Mouse (Mus musculus) CH12.LX (cell line): ENCODE measurements around the gene Rph3al.

ENCODE experiments used
- CHD1 ChIP-seq: IDR thresholded peaks from 2 replicates; pipeline ENCODE4 v1.6.1; 2012; ENCODE audit warnings: low read depth, low read length, improper control_type of control experiment, inconsistent platforms
- CHD2 ChIP-seq: IDR thresholded peaks from 2 replicates; pipeline ENCODE4 v1.6.1; 2011; ENCODE audit warnings: low read length, improper control_type of control experiment
- EP300 ChIP-seq: IDR thresholded peaks from 2 replicates; pipeline ENCODE4 v1.6.1; 2011; ENCODE audit warnings: low read length, improper control_type of control experiment
- GABPA ChIP-seq: IDR thresholded peaks from 2 replicates; pipeline ENCODE4 v1.6.1; 2012; ENCODE audit warnings: low read depth, low read length, improper control_type of control experiment, inconsistent platforms; ENCODE audit not compliant: insufficient replicate concordance
- HCFC1 ChIP-seq: IDR thresholded peaks from 2 replicates; pipeline ENCODE4 v1.6.1; 2012; ENCODE audit warnings: low read depth, mild to moderate bottlenecking, inconsistent platforms, low read length, improper control_type of control experiment
- MAFK ChIP-seq: IDR thresholded peaks from 2 replicates; pipeline ENCODE4 v1.6.1; 2011; ENCODE audit warnings: low read length, improper control_type of control experiment; ENCODE audit not compliant: insufficient replicate concordance
- POLR2A ChIP-seq: IDR thresholded peaks from 2 replicates; pipeline ENCODE4 v1.6.1; 2011; ENCODE audit warnings: low read depth, mild to moderate bottlenecking, improper control_type of control experiment, low read length
- POLR2AphosphoS2 ChIP-seq: IDR thresholded peaks from 2 replicates; pipeline ENCODE4 v1.6.1; 2011; ENCODE audit warnings: low read depth, low read length, improper control_type of control experiment
- SIN3A ChIP-seq: IDR thresholded peaks from 2 replicates; pipeline ENCODE4 v1.6.1; 2012; ENCODE audit warnings: low read length, improper control_type of control experiment, inconsistent platforms
- SMC3 ChIP-seq: IDR thresholded peaks from 2 replicates; pipeline ENCODE4 v1.6.1; 2011; ENCODE audit warnings: low read depth, low read length, improper control_type of control experiment
- UBTF ChIP-seq: IDR thresholded peaks from 2 replicates; pipeline ENCODE4 v1.6.1; 2012; ENCODE audit warnings: low read depth, mild to moderate bottlenecking, inconsistent platforms, low read length, improper control_type of control experiment, moderate library complexity
- ZC3H11A ChIP-seq: IDR thresholded peaks from 2 replicates; pipeline ENCODE4 v1.6.1; 2012; ENCODE audit warnings: low read depth, mild to moderate bottlenecking, inconsistent platforms, low read length, improper control_type of control experiment
- ZKSCAN1 ChIP-seq: IDR thresholded peaks from 2 replicates; pipeline ENCODE4 v1.6.1; 2012; ENCODE audit warnings: low read depth, inconsistent platforms, low read length, improper control_type of control experiment, borderline replicate concordance

DNA sequence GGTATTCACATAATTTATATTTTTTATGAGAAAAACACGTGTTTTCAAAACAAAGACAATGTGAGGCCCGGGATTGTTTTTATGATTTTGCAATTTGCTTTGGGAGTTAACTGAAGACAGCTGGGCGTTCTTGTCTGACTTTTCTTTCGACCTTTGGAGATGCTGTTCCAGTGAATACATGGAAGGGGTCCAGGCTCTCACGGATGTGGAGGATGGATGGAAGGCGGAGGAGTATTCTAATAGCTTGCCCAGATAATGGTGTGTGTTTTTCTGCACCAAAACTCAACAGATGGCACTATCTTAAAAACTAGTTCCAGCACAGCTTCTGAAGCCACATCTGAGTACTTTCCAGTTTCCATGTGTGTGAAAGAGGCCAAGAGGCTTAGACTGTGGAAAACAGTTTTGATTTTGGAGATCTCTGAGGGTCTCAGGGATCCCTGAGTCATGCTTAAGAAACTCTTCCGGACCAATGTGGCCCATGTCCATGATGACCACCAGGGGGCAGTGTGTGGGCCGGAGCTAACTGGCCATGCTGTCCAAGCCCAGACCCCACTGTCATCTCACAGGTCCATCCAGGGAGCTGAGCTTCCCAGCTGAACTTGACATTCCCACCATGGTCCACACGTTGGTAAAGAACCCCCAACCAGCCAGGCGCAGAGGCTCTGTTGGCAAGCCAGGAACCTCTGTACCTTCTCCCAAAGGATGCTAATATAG is 25.1 kb downstream of the Rph3al start:
- no peak for TF ChIP-seq GABPA
- TF ChIP-seq SIN3A: no peak
- TF ChIP-seq UBTF: no peak
- no peak for TF ChIP-seq EP300
- TF ChIP-seq CHD1: no peak
- TF ChIP-seq HCFC1: no peak
- TF ChIP-seq POLR2A: no peak
- TF ChIP-seq POLR2AphosphoS2: no peak
- TF ChIP-seq SMC3: peak; percentile 88
- TF ChIP-seq ZC3H11A: no peak
- TF ChIP-seq CHD2: no peak
- TF ChIP-seq MAFK: 0 out of 2 replicates have a peak, but pooled peaks have one; percentile 19
- TF ChIP-seq ZKSCAN1: no peak
